Mouse (Mus musculus) E14TG2a.4 (cell line): Measurements from ENCODE around the gene 4933434E20Rik.

Source experiments
- H3K27me3 ChIP-seq: 2 replicates; pipeline ENCODE4 v1.6.1; 2014; ENCODE audit warnings: low read length, control low read depth; ENCODE audit not compliant: insufficient read depth
- H3K36me3 ChIP-seq: 2 replicates; pipeline ENCODE4 v1.6.1; 2014; ENCODE audit warnings: low read length, control low read depth; ENCODE audit not compliant: insufficient read depth
- H3K4me1 ChIP-seq: replicated peaks from 2 replicates; pipeline ENCODE4 v1.6.1; 2014; ENCODE audit warnings: low read depth, low read length, control low read depth
- H3K4me3 ChIP-seq: replicated peaks from 2 replicates; pipeline ENCODE4 v1.5.1; 2014; ENCODE audit warnings: mild to moderate bottlenecking, low read length
- H3K9me3 ChIP-seq: 2 replicates; pipeline ENCODE4 v1.6.1; 2014; ENCODE audit warnings: low read length, control low read depth
- CTCF ChIP-seq: conservative IDR thresholded peaks from 2 replicates; pipeline ENCODE4 v1.5.1; 2014; ENCODE audit warnings: low read length
- NANOG ChIP-seq: IDR thresholded peaks from 2 replicates; pipeline ENCODE4 v1.6.1; 2014; ENCODE audit warnings: borderline replicate concordance, low read length, mixed read lengths
- POU5F1 ChIP-seq: IDR thresholded peaks from 2 replicates; pipeline ENCODE4 v1.6.1; 2014; ENCODE audit warnings: low read length, borderline replicate concordance

Gene 4933434E20Rik

DNA sequence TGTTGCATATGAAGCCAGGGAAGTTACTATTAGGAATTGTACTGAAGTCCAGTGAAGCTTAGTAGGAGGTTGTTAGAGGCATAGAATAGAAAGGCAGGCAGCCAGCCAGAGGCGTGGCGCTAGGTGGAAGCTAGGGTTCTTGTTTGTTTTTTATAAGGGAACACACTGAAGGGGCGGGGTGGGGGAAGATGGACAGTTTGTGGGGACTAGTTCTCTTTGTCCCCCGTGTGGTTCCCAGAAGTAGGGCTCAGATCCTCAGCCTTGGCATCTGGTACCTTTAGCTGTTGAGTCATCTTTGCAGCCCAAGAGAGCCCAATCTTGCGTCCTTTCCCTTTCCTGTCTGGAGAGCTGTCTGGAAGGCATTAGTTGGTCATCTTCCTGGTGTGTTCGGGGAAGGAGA lies 33.8 kb downstream of the 4933434E20Rik start:
- Histone ChIP-seq H3K4me3 (peak overlapping the region; percentile 96; the same call in 1 of the 2 replicates), H3K4me1 (peaks cover 93% of the 10 kb centered on the region), H3K9me3 (no peaks in the 10 kb centered on the region), H3K36me3 (peaks cover 92% of the 10 kb centered on the region), H3K27me3 (no peaks in the 10 kb centered on the region)
- no peak for TF ChIP-seq CTCF
- TF ChIP-seq NANOG = no peak
- no peak for TF ChIP-seq POU5F1

DNA sequence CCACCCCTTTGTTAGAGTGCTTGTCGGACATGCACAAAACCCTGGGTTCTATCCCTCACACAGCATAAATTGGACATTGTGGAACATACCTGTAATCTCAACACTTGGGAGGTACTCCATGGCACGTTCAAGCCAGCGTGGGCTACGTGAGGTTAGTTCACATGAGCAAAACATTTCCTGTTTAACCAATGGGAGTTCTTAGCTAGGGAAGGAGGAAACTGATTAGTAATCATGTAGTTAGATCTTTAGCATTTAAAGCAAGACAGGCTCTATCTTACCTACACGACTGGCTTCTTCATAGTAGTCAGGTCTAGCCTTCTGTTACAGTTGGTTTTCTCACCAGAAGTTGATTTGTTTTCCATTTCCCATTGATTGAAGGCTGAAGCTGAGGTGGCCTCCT lies 34.6 kb downstream of the 4933434E20Rik start:
- no peak for TF ChIP-seq POU5F1
- no peak for TF ChIP-seq CTCF
- no peak for TF ChIP-seq NANOG
- H3K4me3 ChIP-seq = peak overlapping the region; percentile 96; the same call in 1 of the 2 replicates
- peaks cover 99% of the 10 kb centered on the region for H3K36me3 ChIP-seq
- H3K9me3 ChIP-seq = no peaks in the 10 kb centered on the region
- peaks cover 99% of the 10 kb centered on the region for H3K4me1 ChIP-seq
- no peaks in the 10 kb centered on the region for H3K27me3 ChIP-seq

DNA sequence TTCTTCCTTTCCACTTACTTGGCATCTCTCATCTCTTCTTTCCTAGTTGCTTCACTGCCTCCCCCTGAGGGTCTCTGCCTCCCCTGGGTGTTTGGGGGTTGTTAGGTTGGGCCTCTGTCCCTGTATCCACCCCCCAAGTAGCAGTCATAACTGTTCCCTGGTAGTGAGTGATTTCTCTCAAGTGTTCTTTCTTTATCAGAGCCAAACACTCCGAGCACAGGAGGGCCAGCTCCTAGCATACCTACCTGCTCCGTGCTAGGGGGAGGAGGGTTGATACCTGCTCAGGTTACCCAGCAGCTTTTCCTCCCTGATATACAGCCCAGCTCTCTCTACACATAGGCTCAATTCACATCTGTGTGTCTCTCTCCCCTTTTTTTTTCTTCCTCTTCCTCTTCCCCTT lies 37.2 kb downstream of the 4933434E20Rik start:
- H3K9me3 ChIP-seq = no peaks in the 10 kb centered on the region
- no peak overlapping the region for H3K4me3 ChIP-seq
- H3K4me1 ChIP-seq = peaks cover 97% of the 10 kb centered on the region
- H3K27me3 ChIP-seq = no peaks in the 10 kb centered on the region
- TF ChIP-seq NANOG (no peak), POU5F1 (no peak), CTCF (no peak)
- H3K36me3 ChIP-seq = peaks cover 100% of the 10 kb centered on the region

DNA sequence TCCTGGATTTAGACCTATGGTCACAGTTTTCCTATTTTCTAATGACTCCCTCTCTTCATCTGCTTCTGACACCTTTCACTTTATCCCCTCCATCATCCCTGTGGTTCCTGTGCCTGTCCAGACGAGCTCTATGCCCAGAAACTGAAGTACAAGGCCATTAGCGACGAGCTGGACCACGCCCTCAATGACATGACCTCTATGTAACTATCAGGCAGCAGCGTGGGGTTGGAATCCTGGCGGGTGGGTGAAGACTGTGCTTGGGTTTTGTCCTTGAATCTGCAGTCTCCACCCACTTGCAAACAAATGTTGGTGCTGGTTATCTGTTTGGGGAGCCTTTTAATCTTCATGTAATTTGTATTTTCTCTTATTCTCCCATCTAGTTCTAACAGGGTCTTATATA lies 39.5 kb downstream of the 4933434E20Rik start:
- Histone ChIP-seq H3K4me1 (peaks cover 95% of the 10 kb centered on the region), H3K27me3 (no peaks in the 10 kb centered on the region), H3K36me3 (peaks cover 100% of the 10 kb centered on the region), H3K9me3 (no peaks in the 10 kb centered on the region), H3K4me3 (no peak overlapping the region)
- no peak for TF ChIP-seq NANOG
- no peak for TF ChIP-seq POU5F1

DNA sequence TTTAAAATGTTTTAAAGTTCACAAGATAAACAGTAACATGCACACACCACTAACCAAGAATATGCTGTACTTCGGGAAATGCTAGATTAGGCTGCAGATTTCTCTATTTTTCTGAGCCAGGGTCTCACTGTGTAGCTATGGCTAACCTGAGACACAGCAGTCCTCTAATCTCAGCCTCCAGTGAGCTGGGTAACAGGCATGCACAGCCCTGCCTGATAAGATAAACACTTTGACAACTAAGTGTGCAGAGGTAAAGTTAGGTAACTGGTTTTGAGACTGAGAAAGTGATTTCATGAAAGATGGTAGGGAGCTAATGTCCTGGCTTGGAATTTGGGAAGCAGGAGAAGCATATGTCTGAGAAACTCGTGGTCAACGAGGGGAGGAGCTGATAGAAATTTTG lies 43.0 kb downstream of the 4933434E20Rik start:
- no peak for TF ChIP-seq CTCF
- no peak for TF ChIP-seq NANOG
- H3K4me3 ChIP-seq = no peak overlapping the region
- peaks cover 100% of the 10 kb centered on the region for H3K36me3 ChIP-seq
- H3K9me3 ChIP-seq = no peaks in the 10 kb centered on the region
- peaks cover 89% of the 10 kb centered on the region for H3K4me1 ChIP-seq
- no peaks in the 10 kb centered on the region for H3K27me3 ChIP-seq

DNA sequence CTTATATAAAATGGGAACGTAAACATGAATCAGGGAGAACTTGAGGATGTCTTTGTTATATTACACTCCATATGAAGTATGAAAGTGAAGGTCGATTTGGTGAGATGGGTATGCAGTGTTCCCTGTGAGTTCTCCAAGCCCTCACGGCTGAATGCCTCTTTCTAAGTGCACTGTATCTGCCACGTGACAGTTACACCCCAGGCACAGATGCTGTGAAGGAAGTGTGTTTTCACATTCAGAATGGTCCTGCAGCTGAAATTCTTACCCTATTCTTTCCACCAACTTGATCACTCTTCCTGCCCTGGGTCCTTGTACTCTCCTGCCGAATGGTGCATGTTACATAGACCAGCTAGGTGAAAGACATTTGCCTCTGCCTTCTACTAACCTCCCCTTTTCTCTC lies 46.5 kb downstream of the 4933434E20Rik start:
- H3K4me3 ChIP-seq = 0 out of 2 replicates have a peak overlapping the region, but pooled peaks have one; percentile 14
- peaks cover 95% of the 10 kb centered on the region for H3K36me3 ChIP-seq
- H3K27me3 ChIP-seq = no peaks in the 10 kb centered on the region
- H3K4me1 ChIP-seq = peaks cover 83% of the 10 kb centered on the region
- H3K9me3 ChIP-seq = no peaks in the 10 kb centered on the region
- TF ChIP-seq POU5F1 = no peak
- no peak for TF ChIP-seq NANOG
- no peak for TF ChIP-seq CTCF

DNA sequence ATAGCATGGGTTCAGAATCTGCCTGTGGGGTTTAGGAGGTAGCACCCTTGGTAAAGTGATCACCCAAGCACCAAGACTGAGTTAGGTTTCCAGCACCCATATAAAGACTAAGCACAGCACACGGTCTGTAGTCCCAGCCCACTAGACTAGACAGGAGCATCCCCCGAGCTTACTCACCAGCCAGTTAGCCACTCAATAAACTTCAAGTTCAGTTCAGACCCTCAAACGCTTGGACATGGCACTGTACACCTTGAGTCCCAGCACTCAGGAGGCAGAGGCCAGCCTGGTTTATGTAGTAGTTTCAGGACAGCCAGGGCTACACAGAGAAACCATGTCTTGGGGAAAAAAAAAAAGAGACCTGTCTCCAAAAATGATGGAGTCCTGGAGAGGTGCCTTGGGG lies 49.6 kb downstream of the 4933434E20Rik start:
- TF ChIP-seq NANOG = no peak
- Histone ChIP-seq H3K4me3 (no peak overlapping the region), H3K9me3 (no peaks in the 10 kb centered on the region), H3K36me3 (peaks cover 66% of the 10 kb centered on the region), H3K4me1 (peaks cover 73% of the 10 kb centered on the region), H3K27me3 (no peaks in the 10 kb centered on the region)

DNA sequence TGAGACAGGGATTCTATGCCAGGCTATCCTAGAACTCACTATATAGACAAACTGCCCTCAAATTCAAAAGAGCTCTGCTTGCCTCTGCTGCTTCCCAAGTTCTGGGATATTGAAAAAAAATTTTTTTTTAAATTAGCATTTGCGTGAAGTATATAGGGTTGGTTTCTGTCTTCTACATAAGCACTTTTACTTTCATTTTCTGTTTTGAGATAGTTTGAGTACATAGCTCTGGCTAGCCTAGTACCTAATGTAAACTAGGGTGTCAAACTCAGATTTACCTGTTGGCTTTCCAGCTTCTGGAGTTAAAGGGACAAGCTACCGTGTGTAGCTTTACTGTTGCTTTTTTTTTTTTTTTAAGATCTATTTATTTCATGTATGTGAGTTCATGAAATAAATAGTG lies 50.2 kb downstream of the 4933434E20Rik start:
- no peaks in the 10 kb centered on the region for H3K27me3 ChIP-seq
- H3K4me3 ChIP-seq = no peak overlapping the region
- H3K9me3 ChIP-seq = no peaks in the 10 kb centered on the region
- TF ChIP-seq CTCF (no peak), NANOG (no peak), POU5F1 (no peak)
- peaks cover 69% of the 10 kb centered on the region for H3K4me1 ChIP-seq
- peaks cover 60% of the 10 kb centered on the region for H3K36me3 ChIP-seq

DNA sequence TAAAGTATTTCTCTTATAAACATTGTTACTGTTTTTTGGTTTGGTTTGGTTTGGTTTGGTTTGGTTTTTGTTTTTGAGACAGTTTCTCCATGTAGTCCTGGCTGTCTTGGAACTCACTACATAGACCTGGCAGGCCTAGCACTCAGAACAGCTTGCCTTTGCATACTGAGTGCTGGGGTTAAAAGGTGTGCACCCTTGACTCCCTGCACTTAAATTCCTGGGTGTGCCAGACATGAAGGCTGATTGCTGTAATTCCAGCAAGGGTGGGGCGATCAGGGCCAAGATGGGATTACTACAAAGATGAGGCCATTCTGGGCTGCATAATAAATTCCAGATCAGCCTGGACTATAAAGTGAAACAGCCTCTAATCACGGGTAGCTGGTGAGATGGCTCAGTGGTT lies 50.8 kb downstream of the 4933434E20Rik start:
- TF ChIP-seq NANOG = no peak
- TF ChIP-seq POU5F1 = no peak
- TF ChIP-seq CTCF = no peak
- Histone ChIP-seq H3K36me3 (peaks cover 55% of the 10 kb centered on the region), H3K27me3 (no peaks in the 10 kb centered on the region), H3K4me3 (no peak overlapping the region), H3K4me1 (peaks cover 67% of the 10 kb centered on the region), H3K9me3 (no peaks in the 10 kb centered on the region)
